Mouse (Mus musculus): ENCODE results near the gene Btf3l4.

The Btf3l4 gene

DNA sequence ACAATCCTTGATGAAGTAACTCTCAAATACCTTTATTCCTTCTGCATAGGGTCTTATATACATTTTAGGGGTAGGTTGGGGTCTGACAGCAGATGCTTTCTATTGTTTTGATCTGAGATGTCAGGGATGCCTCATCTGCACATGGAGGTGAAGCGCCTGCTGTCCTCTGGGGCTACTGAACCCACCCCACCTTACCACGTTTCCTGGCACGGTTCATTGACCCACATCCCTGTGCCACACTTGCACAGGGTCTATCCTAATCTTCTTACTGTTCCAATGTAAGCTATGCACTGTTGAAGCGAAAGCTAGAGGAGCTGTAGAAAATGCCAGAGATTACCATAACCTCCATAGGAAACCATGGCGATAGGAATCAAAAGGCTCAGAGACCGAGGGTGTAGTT is 21.9 kb downstream of the Btf3l4 start:
- no peak for DNase-seq

DNA sequence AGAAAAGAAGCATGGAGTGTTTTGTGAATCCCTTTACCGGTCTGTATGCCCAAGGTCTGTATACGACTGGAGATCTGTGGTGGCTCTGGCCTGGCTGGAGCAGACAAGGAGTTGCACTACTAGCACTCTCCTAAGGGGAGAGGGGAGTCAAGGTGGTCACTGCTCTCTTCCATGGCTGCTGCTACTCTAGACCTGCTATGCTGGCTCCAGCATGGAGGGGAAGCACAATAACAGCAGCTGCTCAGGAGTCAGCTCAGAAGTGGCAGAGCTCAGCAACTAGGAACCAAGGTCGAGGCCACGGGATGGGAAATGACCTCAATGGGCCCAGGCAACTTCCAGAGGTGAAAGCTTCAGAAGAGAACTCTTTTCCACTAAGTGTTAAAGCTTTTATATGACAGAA is 22.3 kb downstream of the Btf3l4 start:
- no peak for DNase-seq

- no peak for DNase-seq
Measured at GRCm38 (mm10) chr4:108803535-108803934, 29.9 kb downstream of the Btf3l4 start.

GRCm38 (mm10) chr4:108798083-108798830 is 35.2 kb downstream of the Btf3l4 start:
- DNase-seq = peak; percentile 50

GRCm38 (mm10) chr4:108796701-108797100 is 36.7 kb downstream of the Btf3l4 start:
- no peak for DNase-seq

- no peak for DNase-seq
Measured at GRCm38 (mm10) chr4:108793941-108794340, 39.5 kb downstream of the Btf3l4 start.

GRCm38 (mm10) chr4:108790507-108790906 is 42.9 kb downstream of the Btf3l4 start:
- DNase-seq = no peak

GRCm38 (mm10) chr4:108789258-108789936 is 44.0 kb downstream of the Btf3l4 start:
- DNase-seq = no peak

DNA sequence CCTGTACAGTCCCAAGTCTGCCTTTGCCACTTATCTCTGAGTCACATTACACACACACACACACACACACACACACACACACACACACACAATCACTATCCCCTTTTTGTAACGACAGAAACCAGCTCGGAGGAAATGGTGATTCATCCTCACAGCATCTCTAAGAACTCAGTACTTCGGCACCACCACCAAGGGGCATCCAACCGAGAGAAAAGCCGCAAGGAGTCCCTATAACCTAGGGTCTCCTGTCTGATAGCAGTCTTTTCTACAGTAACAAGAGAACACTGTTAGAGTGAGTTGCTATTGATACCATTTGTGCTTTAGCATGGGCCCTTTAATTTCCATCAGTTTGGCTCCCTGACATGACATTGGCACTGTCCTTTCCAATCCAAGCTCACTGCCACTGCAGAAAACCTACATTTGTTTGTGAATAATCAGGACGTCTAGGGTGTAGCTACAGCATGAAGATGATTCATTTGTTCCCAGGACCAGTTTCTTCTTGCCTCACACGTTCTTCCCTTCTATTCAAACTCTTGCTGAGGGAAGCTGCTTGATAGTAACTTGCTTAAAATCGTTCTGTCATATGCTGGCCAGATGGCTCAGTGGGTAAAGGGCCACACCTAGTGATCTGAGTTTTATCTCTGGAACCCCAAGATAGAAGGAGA is 50.9 kb downstream of the Btf3l4 start:
- DNase-seq = peak; percentile 22

DNA sequence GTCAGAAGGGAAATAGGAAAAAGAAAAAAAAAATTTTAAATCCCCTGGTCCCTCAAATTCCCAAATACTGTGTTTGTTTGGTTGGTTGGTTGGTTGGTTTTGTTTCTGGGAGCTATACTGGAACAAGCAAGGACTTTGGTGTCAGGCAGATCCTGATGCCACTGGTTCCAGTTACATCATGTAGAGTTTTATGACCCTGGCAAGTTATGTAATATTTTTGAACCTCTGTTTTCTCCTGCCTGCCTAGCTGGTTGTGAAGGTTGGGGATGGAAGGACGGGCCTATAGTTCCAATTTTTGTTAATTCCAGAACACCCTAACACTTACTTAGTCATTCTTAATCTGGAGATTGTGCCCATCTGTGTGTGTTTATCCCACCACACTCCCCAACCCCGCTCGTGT is 51.8 kb downstream of the Btf3l4 start:
- DNase-seq = peak; percentile 30

GRCm38 (mm10) chr4:108780864-108781205 is 52.6 kb downstream of the Btf3l4 start:
- no peak for DNase-seq

- DNase-seq = peak; percentile 78
Measured at GRCm38 (mm10) chr4:108780057-108780863, 53.2 kb downstream of the Btf3l4 start, which contains the start of gene Zfyve9. Gene Zfyve9 (minus strand): TSS chr4:108780798.

DNA sequence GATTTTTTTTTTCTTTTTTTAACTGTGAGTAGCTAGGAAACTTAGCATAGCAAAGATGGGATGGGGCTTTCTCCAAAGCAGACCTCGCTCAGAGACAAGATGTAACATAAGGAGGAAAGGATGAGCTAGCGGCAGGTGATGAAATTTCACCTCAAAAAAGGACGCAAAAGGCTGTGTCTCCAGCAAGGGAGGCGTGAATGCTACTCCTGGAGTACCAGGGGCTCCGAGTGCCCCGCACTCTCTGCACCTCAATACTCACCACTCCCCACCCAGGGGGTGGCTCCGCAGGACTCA is 53.7 kb downstream of the Btf3l4 start:
- no peak for DNase-seq

DNA sequence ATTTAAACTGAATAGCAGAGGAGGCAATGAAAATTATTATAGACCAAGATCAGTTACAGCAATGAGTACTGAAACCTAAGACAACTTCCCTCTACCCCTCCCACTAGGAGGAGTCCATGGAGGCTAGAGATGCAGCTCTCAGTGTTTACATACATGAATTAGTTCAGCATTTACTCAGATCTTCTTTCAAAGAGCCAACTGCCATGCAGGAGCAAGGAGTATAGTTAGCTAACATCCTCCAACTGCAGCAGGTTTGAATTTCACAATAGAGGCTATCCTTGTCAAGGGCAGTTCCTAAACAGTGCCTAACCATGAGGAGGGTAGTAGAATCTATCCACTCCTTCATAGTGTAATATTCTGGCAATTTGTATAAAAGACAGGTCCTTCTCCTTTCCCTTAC is 64.9 kb downstream of the Btf3l4 start:
- DNase-seq = no peak
